Mouse (Mus musculus) thymus, adult 2 months (tissue): ENCODE results near the gene Scd1.

Experiments used
- CTCF ChIP-seq: fragments of 200-500 bp; IDR thresholded peaks from 2 replicates; pipeline ENCODE4 v1.5.1; 2012; ENCODE audit warnings: mild to moderate bottlenecking, control low read depth, low read length, moderate library complexity, borderline replicate concordance; ENCODE audit not compliant: control insufficient read depth, poor library complexity, insufficient read depth; ENCODE audit errors: extremely low read depth
- POLR2A ChIP-seq: fragments of 200-500 bp; IDR thresholded peaks from 2 replicates; pipeline ENCODE4 v1.6.1; 2012; ENCODE audit warnings: mild to moderate bottlenecking, low read length, control low read depth, moderate library complexity; ENCODE audit not compliant: control insufficient read depth, poor library complexity, insufficient read depth; ENCODE audit errors: extremely low read depth

DNA sequence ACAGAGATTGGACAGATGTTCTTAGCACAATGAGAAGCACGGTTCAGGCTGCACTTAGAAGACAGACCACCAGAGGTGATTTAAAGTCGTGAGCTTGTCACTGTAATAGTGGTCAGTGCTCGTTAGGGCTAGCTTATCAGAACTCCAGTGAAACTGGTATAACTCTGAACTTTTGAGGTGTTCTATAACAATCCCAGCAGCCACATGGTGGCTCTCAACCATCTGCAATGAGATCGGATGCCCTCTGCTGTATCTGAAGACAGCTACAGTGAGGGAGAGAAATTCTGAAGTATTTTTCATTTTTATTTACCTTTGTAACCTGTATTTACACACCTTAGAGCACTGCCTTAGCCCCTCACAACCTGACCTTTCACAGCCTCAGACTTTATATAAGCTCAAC is 31.6 kb upstream of the Scd1 start:
- TF ChIP-seq CTCF (no peak), POLR2A (no peak)
